Mouse (Mus musculus) adrenal gland, postnatal 25 days (tissue): Measurements from ENCODE around the gene Acvr2a. TPM values are rescaled to one million over a fixed set of nuclear protein-coding genes. Genes with fewer than 3 reads are reported as not detected.
A peak's percentile ranks its signal among the peaks of the same experiment; 100 is the strongest.
"Not testable (repeated sequence)": the region's sequence is repeated elsewhere in the genome, so short reads cannot be mapped to it uniquely, and the experiment has no call there.

Experiments used
- DNase-seq: peaks from one replicate; pipeline ENCODE4 v3.0.0; 2021; ENCODE audit warnings: mixed read lengths
- long read RNA-seq: library from polyadenylated mRNA; stranded (forward); transcript quantifications from one replicate; pipeline ENCODE4 v2.0.0, GENCODE M21; 2021
- total RNA-seq: library from RNA; stranded (reverse); gene quantifications from 2 replicates; pipeline ENCODE4 v1.2.3, GENCODE M21; 2021

Gene Acvr2a
- 21.9 and 25.5 TPM in 2 replicates for total RNA-seq
- long read RNA-seq, full-length matches to known transcripts, result 6 of 6 reads
- long read RNA-seq, partial matches to known transcripts, result 0 of 6 reads
- long read RNA-seq, other reads (novel, unspliced or antisense), result 0 of 6 reads

DNA sequence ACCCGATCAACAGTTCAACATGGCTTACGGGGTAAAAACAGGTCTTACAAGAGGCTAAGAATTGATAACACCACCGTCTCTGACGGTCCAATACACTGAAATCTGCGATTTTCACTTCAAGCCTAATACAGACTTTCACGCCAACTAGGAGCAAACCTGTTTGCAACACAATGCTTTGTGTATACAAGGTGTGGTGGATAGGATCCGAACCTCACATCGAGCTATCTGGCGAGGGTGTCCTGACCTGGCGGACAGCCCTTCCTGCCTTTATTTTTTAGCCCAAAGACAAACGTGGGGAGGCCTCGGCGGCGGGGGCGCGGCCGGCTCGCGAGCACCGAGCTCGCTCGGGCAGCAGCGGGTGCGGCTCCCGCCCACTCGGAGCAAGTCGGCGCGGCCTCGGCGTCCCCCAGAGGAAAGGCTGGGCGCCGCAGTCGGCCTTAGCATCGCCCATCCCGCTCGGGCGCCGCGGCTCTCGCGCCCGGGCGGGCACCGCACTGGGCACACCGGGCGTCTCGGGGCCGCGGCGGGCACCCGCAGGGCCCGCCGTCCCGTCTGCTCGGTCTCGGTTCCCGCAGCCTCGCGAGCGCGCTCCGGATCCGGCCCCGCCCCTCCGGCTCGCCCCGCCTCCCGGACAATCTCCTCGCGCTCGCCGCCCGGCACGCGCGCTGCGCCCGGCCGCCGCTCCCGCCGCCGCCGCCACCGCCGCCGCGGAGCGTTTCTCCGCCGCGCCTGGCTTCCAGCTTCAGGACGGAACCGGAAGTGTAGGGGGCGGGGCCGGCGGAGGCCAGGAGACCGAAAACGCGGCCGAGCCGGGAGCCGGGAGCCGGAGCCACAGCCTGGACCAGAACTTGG, at the start of gene Acvr2a:
Gene Acvr2a, plus strand, starts transcription at position 739 of the 852 bp plus-strand sequence.
- peak; percentile 95 for DNase-seq

DNA sequence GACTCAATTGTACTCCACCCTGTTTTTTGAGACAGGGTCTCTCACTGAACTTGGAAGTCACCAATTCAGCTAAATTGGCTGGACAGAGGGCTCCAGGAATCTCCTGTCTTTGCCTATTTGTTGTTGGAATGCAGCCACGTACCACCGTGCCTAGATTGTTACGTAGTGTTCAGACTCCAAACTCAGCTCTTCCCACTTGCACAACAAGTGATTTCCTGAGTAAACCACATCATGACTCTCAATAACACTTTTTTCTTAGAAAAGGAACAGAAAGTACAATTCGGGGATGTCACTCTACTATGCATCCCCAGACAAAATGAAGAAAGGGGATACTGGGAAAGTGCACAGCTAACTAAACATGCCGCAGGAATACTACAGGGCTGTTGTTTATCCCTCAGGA, 47.4 kb upstream of the Acvr2a start:
- no peak for DNase-seq

- no peak for DNase-seq
Measured at GRCm38 (mm10) chr2:48767778-48768177, 46.1 kb upstream of the Acvr2a start.

GRCm38 (mm10) chr2:48768219-48768618, 45.7 kb upstream of the Acvr2a start:
- DNase-seq, result no peak

DNA sequence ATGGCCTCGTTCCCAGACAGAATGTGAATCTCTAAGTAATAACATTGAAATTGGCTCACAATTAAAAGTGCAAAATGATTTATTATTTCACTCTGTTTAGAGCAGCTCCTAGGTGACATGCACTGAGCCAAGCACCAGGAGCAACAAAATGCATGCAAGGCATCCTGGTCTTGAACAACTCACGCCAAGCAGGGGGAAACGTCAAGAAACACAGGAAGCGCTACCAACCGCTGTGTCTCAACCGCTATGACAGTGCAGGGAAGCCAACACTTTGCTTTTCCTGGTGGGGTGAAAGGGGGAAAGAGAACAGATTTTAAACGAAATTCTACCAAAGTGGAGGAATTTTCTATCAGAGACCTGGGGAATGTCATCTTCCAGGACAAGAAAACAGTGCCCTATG, 43.8 kb upstream of the Acvr2a start:
- no peak for DNase-seq

DNA sequence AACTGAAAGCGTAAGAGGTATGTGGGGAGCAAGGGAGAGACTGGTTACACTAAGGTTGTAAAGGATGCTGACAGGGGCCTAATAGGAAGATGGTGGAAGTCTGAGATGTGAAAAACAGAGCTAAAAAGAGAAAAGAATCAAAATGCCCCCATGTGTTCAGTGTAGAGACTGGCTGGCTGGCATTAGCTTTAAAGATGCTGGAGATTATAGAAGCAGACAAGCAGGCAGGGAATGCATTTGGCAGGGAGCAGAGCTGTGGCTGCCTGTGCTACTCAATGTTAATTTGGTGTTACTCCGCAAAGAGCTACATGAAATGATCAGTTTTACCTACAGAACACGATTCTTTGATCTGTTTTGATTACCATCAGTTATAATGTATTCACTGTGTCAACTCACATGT, 43.3 kb upstream of the Acvr2a start:
- no peak for DNase-seq

GRCm38 (mm10) chr2:48775281-48775680, 38.6 kb upstream of the Acvr2a start:
- DNase-seq, result no peak

- DNase-seq, result no peak
Measured at GRCm38 (mm10) chr2:48788901-48789300, 25.0 kb upstream of the Acvr2a start.

- peak; percentile 48 for DNase-seq
Measured at GRCm38 (mm10) chr2:48814223-48815038, 522 bp downstream of the Acvr2a start.

GRCm38 (mm10) chr2:48815039-48815590, 1.2 kb downstream of the Acvr2a start:
- DNase-seq, result no peak

DNA sequence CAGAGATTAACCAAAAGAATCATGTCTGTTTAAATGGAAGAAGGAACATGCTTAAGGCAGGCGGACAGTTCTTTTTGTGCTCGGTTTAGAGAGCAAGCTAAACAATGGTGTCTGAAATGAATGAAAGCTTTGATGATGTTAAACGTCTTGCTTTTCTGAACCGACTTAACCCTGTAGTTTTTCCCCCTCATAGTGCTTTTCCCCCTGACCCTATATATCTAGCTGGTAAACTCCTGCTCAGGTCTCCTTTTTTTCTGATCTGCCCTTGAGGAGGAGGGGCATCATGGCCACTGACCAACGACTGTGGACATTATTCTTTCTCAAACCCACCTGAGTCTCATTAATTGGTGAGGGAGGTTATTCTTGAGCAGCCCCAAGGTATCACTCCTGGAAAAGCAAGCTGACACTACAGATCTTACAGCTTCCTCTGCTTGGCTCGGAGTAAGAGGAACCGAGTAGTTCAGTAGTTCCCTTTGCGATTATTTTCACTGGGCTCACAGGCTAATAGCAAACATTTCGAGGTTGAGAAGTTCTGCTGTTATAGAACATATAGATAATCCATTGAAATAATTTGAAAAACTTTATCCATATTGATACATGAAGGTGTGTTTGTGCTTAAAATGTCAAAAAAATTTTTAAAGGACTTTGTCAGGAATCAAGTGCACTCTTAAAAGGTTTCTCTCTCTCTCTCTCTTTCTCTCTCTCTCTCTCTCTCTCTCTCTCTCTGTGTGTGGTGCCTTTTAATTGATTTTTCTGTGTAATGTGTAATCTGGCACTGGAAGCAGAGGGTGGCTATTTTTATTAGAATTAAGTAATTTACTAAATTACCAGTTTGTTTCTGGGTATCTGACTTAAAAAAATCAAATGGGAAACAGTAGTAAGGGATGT, 2.5 kb downstream of the Acvr2a start:
- no peak for DNase-seq

DNA sequence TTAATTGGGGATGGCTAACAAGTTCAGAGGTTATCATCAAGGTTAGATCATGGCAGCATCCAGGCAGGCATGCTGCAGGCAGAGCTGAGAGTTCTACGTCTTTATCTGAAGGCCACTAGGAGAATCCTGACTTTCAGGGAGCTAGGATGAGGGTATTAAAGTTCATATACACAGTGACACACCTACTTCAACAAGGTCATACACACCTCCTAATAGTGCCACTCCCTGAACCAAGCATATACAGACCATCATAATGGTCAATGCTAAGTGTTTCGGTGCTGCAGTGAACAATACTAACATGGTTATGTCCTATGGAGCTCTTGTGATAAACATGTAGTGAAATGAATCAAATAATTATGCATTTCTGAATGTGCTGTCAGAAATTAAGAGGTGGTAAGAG, 12.0 kb downstream of the Acvr2a start:
- no peak for DNase-seq

- DNase-seq, result no peak
Measured at GRCm38 (mm10) chr2:48826380-48826779, 12.5 kb downstream of the Acvr2a start.

DNA sequence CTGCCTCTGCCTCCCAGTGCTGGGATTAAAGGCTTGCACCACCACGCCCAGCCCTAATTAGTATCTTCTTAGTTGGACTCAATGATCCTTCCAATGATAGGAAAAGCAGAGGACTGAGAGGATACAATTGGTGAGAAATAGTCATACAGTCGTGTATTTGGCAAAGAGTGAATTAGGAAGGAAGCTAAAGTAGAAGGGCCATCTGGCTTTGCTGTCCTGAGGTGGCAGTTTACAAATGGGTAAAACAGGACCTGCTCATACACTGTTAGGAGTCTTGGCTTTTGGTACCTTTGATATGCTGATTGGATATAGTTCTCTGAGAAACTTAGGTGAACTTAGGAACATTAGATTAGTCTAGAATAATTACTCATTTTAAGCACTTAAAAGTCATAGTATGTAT, 16.6 kb downstream of the Acvr2a start:
- no peak for DNase-seq

DNA sequence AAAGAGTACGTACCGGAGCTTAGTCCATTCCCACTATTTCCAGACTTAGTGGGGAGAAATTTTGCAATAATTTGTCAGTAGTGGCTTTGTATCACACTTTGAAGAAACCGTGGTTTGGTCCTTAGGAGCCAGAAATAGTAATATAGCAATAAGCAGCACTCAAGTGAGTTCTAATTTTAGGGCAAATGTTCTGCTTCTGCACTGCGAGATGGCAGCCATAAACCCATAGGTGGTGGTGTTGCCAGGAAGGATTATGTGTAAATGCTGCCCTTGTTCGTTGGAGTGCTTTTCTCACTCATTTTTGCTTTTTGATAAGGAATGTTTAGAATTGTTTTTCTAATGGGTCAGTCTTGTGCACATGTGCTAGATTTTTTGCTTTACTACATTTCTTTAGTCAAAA, 18.4 kb downstream of the Acvr2a start:
- no peak for DNase-seq

DNA sequence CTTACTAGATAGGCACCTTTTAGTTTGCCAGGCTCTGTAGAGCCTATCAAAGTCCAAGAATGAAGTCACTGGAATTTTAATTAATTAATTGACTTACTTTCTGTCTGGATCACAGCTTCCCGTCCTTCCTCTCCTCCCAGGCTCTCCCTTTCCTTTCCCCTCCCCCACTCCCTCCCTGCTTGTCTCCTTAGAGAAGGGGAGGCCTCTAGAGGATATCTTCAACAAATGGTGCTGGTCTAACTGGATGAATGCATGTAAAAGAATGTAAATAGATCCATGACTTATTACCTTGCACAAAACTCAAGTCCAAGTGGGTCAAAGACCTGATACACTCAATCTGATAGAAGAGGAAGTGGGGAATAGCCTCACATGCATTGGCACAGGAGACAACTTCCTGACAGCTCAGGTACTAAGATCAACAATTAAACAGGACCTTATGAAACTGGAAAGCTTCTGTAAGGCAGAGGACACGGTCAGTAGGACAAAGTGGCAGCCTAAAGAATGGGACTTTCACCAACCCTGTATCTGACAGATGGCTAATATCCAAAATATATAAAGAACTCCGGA, 20.1 kb downstream of the Acvr2a start:
- DNase-seq, result no peak

GRCm38 (mm10) chr2:48841611-48842470, 27.9 kb downstream of the Acvr2a start:
- no peak for DNase-seq

DNA sequence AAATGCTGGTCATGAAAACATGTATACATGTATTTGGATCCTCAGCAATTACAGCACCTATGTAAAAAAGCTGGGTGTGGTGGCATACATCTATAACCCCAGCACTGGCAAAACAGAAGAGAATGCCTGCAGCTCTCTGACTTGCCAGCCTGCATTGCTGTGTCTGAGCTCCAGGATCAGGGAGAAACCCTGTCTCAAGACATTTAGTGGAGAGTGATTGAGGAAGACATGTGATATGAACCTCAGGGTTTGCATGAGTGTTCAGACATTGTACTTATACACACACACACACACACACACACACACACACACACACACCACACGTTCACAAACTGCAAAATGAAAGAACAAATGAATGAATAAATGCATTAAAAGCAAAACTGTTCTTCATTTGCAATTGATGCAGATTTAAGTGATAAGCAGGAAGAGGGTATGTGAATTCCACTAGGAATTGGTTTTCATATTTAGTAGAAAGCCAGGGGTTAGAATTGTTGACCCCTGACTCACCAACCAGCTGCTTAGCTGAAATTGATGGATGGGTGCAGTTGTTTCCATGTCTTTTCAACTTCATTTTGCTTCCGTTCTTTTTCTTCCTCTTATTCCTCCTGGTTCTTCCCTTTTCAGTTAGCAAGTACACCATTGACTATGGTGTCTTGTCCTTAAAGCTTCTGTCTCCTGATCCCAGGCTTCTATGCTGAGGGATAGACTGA, 32.9 kb downstream of the Acvr2a start:
- no peak for DNase-seq

- DNase-seq, result not testable (repeated sequence)
Measured at GRCm38 (mm10) chr2:48865596-48865995, 51.7 kb downstream of the Acvr2a start.
